Mouse (Mus musculus): Measurements from ENCODE around the gene Krtap29-1.

DNA sequence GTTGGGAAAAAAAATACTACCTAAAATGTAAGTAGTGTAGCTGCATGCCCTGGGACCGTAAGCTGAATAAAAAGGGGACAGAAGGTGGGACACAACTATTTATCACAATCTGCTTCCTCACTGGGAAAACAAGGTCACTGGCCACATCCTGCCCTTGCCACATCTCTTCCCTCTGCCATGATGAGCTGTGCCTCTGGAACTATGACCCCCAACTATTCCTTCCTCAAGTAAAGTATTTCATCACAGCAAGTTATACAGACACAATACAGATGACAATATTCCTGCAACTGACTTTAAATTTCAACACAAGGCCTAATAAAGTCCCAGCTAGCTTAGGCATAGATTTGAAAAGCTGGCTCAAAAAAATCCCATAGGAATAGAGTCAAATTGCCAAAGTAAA lies 40.6 kb upstream of the Krtap29-1 start:
- no peak for TF ChIP-seq POLR2A (IDR thresholded peaks at IDR 0.05; ENCODE audit: insufficient read depth, low read depth, low read length)
- no peak for TF ChIP-seq CTCF (IDR thresholded peaks at IDR 0.05)

All from heart, adult 2 months (tissue).